Mouse (Mus musculus): Measurements from ENCODE around the gene Nol11.
A peak's percentile ranks its signal among the peaks of the same experiment; 100 is the strongest.
"Not testable (repeated sequence)": the region's sequence is repeated elsewhere in the genome, so short reads cannot be mapped to it uniquely, and the experiment has no call there.

Nol11 gene

GRCm38 (mm10) chr11:107156977-107157642 is 32.1 kb downstream of the Nol11 start:
- no peak for DNase-seq (ENCODE audit: low spot score in 2 of 2)

DNA sequence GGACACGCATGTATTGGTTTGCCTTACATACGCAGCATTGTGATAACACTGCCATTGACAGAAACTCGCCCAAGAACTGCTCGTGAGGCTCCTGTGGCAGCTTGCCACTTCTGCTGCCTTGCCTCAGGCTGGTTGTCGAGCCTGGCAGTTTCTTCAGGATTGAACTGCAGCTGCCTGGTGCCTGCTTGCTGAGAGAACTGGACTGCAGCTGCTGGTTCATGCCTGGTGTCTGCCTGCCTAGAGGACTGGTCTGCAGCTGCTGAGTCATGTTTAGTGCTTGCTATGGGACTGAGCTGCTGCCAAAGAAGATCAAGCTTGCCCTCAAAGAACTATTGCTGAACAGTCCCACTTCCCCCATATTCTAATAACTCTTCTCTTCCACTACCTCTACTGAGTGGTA is 33.9 kb downstream of the Nol11 start:
- no peak for DNase-seq (ENCODE audit: low spot score in 2 of 2)

- DNase-seq (ENCODE audit: low spot score in 2 of 2) = no peak
Observed at GRCm38 (mm10) chr11:107154431-107154830, 34.8 kb downstream of the Nol11 start.

DNA sequence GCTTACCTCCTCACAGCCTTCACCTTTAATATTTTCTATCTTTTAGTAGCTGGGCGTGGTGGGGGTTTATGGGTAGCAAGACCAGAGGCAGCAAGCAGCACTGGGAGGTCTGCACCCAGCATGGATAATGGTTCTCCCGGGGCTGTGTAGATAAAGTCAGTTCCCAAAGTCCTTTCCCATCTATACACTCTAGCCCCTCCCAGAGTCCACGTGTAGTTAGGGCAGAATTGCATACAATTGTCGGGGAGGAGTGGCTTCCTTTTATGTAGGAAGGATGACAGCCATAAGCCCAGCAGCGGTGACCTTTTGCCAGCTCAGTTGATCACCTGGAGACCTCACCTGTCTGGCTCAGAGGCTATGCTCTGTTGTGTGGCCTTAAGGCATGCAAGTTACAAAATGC is 35.5 kb downstream of the Nol11 start:
- DNase-seq (ENCODE audit: low spot score in 2 of 2) = no peak

DNA sequence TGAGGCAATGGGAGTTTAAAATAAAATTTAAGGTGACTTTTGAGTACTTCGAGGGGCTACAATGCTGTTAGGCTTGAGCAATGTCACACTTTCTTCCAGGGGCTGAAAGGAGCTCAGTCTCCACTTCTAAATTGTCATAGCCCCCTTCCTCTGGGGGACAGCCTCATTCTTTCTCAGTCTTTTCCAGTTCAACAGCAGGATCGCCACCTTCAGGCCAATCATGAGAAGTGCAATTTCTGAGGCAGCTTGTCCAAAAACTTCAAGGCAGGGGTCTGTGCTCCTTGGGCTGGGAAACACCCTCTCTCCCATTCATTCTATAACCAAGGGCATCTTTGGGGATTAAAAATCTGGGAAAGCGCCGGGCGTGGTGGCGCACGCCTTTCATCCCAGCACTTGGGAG is 37.4 kb downstream of the Nol11 start:
- DNase-seq (ENCODE audit: low spot score in 2 of 2) = peak in 1 of 2 experiments; percentile 54

DNA sequence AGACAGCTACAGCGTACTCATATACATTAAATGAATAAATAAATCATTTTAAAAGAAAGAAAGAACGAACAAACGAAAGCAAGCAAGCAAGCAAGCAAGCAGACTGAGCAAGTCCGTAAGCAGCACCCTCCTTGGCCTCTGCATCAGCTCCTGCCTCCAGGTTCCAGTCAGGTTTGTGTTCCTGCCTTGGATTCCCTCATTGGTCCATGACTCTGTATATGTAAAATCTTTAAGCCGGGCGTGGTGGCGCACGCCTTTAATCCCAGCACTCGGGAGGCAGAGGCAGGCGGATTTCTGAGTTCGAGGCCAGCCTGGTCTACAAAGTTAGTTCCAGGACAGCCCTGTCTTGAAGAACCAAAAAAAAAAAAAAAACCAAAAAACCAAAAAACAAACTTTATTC is 45.2 kb downstream of the Nol11 start:
- not testable (repeated sequence) for DNase-seq (ENCODE audit: low spot score in 2 of 2)

- peak in 1 of 2 experiments; percentile 36 for DNase-seq (ENCODE audit: low spot score in 2 of 2)
Observed at GRCm38 (mm10) chr11:107142382-107142781, 46.8 kb downstream of the Nol11 start.

- DNase-seq (ENCODE audit: low spot score in 2 of 2) = peak in 1 of 2 experiments; percentile 38
Observed at GRCm38 (mm10) chr11:107140756-107141155, 48.4 kb downstream of the Nol11 start.

DNA sequence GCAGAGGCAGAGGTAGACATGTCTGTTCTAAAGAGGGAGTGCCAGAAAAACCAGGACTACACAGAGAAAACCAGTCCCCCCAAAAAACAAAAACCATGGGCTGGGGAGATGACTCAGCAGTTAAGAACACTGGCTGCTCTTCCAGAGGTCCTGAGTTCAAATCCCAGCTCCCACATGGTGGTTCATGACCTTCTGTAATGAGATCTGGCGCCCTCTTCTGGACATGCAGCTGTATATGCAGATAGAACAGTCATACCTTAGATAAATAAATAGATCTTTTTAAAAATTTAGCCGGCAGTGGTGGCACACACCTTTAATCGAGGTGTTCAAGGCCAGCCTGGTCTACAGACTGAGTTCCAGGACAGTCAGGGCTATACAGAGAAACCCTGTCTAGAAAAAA is 50.5 kb downstream of the Nol11 start:
- peak; percentile 43 to 79 for DNase-seq (ENCODE audit: low spot score in 2 of 2)

GRCm38 (mm10) chr11:107137593-107137992 is 51.6 kb downstream of the Nol11 start:
- no peak for DNase-seq (ENCODE audit: low spot score in 2 of 2)

- not testable (repeated sequence) for DNase-seq (ENCODE audit: low spot score in 2 of 2)
Observed at GRCm38 (mm10) chr11:107136458-107136857, 52.7 kb downstream of the Nol11 start.

DNA sequence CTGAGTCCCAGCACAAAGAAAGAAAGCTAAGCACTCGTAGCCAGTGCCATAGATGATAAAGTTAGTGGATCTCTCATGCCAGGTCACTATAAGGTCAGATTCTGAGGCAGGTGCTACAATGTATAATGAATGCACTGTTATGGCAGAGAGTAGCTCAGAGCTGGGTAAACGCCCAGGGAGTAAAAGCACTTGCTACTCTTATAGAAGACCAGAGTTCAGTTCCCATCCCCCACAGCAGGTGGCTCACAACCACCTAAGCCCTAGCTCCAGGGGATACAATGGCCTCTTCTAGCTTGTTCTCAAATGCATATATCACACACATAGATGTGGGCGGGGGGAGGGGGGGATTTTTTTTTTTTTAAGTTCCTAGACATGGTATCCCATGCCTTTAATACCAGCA is 53.4 kb downstream of the Nol11 start:
- no peak for DNase-seq (ENCODE audit: low spot score in 2 of 2)

DNA sequence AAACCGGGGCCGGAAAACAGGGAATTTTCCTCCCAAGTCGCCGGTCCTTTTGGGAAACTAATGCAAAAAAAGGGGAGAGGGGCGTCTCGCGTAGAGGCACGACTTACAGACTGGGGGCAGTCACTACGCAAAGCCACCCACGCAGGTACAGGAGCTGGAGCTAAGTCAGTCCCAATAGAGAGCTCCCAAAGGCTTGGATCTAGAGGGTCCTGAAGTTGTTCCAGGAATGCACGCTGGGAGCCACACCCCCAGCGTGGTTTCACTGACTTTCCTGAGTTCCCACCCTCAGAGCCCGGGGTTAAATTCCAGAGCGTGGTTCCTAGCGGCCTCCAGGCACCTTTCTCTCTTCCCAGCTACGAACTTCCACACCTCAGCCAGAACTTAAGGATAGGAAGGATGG is 56.8 kb downstream of the Nol11 start:
- DNase-seq (ENCODE audit: low spot score in 2 of 2) = no peak

DNA sequence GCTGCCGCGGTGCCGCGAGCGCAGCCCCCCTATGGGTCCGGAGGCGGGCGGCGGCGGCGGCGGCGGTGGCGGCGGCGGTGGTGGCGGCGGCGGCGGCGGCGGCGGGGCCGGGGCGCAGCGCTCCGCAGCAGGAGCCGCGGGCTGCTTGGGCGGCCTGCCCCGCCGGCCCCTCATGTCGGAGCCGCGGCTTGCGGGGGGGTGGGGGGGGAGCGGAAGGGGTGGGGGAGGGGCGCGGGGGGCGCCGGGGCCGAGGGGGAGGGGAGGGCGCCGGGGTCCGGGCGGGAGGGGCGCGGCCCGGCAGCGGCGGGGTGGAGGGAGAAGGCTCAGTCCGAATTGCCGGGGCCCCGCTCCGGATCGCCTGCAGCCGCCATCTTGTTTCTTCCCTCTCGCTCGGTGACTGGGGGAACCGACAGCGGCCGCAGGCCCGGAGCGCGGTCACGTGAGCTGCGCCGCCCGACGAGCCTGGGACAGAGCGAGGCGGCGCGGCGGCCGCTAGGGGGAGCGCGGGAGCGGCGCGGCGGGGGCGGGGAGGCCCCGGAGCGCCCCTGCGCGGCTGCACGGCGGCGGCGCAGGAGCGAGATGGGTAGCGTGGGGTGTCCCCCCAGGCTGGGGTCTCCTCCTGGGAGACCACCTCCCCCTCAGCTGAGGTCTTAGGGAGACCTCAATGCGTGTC is 57.3 kb downstream of the Nol11 start, which contains the start of gene Bptf:
Gene Bptf (minus strand): TSS at position 379 of the 673 bp plus-strand sequence.
- DNase-seq (ENCODE audit: low spot score in 2 of 2) = peak; percentile 87 to 94

GRCm38 (mm10) chr11:107130879-107131748 is 58.1 kb downstream of the Nol11 start:
- DNase-seq (ENCODE audit: low spot score in 2 of 2) = peak; percentile 65 to 71

DNA sequence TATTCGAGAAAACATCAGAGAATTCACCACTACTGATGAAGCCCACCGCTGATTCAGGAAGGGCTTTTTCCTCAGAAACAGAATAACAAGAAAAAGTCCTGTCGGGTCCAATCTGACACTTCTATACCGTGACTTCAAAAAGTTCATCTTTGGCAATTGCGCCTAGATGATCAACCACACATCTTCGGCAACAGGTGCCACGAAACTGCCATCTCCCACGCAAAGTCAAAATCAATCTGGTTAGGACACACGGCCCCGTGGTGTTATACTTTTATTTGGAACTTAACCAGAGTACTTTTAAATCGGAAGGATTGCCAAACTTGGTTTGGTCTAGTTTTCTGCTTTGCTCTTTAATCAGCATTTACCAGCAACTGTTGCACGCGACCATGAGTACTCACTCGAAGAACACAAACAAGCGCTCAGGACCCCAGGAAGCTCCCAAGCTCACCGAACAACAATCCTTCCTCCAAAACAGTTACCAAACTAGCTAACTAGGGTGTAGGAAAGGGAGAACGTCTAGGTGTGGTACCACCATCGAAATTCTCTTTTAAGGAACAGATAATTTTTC is 58.9 kb downstream of the Nol11 start:
- DNase-seq (ENCODE audit: low spot score in 2 of 2) = peak in 1 of 2 experiments; percentile 37

GRCm38 (mm10) chr11:107129641-107130040 is 59.5 kb downstream of the Nol11 start:
- no peak for DNase-seq (ENCODE audit: low spot score in 2 of 2)

GRCm38 (mm10) chr11:107126716-107127115 is 62.5 kb downstream of the Nol11 start:
- DNase-seq (ENCODE audit: low spot score in 2 of 2) = not testable (repeated sequence)

- DNase-seq (ENCODE audit: low spot score in 2 of 2) = no peak
Observed at GRCm38 (mm10) chr11:107125011-107125410, 64.2 kb downstream of the Nol11 start.

DNA sequence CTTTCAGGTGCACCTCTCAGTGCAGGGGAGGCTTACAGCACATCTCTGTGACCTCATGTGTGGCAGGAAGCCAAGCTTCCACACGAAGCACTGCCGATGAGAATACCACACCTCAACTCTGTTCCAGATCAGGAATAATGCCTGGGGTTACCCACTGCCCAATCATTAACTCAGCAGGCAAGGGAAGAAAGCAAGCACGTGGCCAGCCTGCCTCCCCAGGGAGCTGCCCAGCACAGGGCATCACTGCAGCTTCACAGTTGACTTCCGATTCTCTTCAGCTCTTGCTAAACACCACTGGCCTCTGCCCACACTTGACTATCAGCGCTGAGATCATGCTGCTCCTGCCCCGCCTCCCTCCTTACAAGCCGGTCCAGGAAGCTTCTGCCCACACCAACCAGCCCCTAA is 64.9 kb downstream of the Nol11 start:
- peak in 1 of 2 experiments; percentile 62 for DNase-seq (ENCODE audit: low spot score in 2 of 2)

DNA sequence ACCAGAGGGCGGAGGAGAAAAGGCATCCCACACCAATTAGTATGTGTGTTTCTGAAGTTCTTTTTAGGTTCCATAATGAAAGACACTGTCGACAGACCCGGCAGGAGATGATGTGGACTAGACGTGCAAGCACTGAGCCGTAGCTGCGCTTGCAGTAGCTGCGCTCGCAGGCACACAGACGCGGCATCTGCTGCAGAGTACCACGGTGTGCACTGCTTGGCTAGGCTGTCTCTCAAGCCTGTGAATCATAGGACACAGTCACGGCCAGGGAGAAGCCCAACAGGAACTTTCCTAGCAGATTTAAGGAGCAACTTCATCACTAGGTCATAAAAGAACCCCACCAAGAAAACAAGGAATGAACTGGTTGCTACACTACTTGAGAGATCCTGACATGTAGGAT is 71.4 kb downstream of the Nol11 start:
- DNase-seq (ENCODE audit: low spot score in 2 of 2) = no peak
